Mouse (Mus musculus) liver, adult (tissue): ENCODE data around the gene Ptpn13.

Experiments
- GATA4 ChIP-seq: IDR thresholded peaks from 2 replicates; pipeline ENCODE4 v1.6.1; 2014; ENCODE audit warnings: mild to moderate bottlenecking, low read length; ENCODE audit not compliant: insufficient replicate concordance

Gene Ptpn13

GRCm38 (mm10) chr5:103473467-103474096 lies 48.6 kb downstream of the Ptpn13 start:
- TF ChIP-seq GATA4, result no peak

GRCm38 (mm10) chr5:103474259-103474658 lies 49.3 kb downstream of the Ptpn13 start:
- TF ChIP-seq GATA4, result no peak

- TF ChIP-seq GATA4, result no peak
These were observed 50.5 kb downstream of the Ptpn13 start for GRCm38 (mm10) chr5:103475503-103475902.

- no peak for TF ChIP-seq GATA4
These were observed 54.5 kb downstream of the Ptpn13 start for GRCm38 (mm10) chr5:103479503-103479902.

- no peak for TF ChIP-seq GATA4
These were observed 56.2 kb downstream of the Ptpn13 start for GRCm38 (mm10) chr5:103481222-103481621.

GRCm38 (mm10) chr5:103487001-103487400 lies 62.0 kb downstream of the Ptpn13 start:
- no peak for TF ChIP-seq GATA4

GRCm38 (mm10) chr5:103490964-103491363 lies 66.0 kb downstream of the Ptpn13 start:
- TF ChIP-seq GATA4, result no peak

- TF ChIP-seq GATA4, result no peak
These were observed 66.8 kb downstream of the Ptpn13 start for GRCm38 (mm10) chr5:103491788-103492187.

- no peak for TF ChIP-seq GATA4
These were observed 72.1 kb downstream of the Ptpn13 start for GRCm38 (mm10) chr5:103497061-103497460.

GRCm38 (mm10) chr5:103497480-103497879 lies 72.5 kb downstream of the Ptpn13 start:
- TF ChIP-seq GATA4, result no peak

GRCm38 (mm10) chr5:103499305-103499704 lies 74.3 kb downstream of the Ptpn13 start:
- TF ChIP-seq GATA4, result no peak

- no peak for TF ChIP-seq GATA4
These were observed 76.1 kb downstream of the Ptpn13 start for GRCm38 (mm10) chr5:103501076-103501475.

GRCm38 (mm10) chr5:103501839-103502238 lies 76.8 kb downstream of the Ptpn13 start:
- TF ChIP-seq GATA4, result no peak

GRCm38 (mm10) chr5:103513162-103513561 lies 88.2 kb downstream of the Ptpn13 start:
- TF ChIP-seq GATA4, result no peak

GRCm38 (mm10) chr5:103514441-103514840 lies 89.4 kb downstream of the Ptpn13 start:
- no peak for TF ChIP-seq GATA4

- no peak for TF ChIP-seq GATA4
These were observed 90.9 kb downstream of the Ptpn13 start for GRCm38 (mm10) chr5:103515876-103516275.

GRCm38 (mm10) chr5:103516555-103516954 lies 91.6 kb downstream of the Ptpn13 start:
- no peak for TF ChIP-seq GATA4
